Mouse (Mus musculus): ENCODE measurements at regions not wholly inside any gene's neighbourhood (a gene's known extent, or its start where the extent isn't known, plus 50 kb on each side); places are given as distances from the start of the nearest gene placed in this dataset.

DNA sequence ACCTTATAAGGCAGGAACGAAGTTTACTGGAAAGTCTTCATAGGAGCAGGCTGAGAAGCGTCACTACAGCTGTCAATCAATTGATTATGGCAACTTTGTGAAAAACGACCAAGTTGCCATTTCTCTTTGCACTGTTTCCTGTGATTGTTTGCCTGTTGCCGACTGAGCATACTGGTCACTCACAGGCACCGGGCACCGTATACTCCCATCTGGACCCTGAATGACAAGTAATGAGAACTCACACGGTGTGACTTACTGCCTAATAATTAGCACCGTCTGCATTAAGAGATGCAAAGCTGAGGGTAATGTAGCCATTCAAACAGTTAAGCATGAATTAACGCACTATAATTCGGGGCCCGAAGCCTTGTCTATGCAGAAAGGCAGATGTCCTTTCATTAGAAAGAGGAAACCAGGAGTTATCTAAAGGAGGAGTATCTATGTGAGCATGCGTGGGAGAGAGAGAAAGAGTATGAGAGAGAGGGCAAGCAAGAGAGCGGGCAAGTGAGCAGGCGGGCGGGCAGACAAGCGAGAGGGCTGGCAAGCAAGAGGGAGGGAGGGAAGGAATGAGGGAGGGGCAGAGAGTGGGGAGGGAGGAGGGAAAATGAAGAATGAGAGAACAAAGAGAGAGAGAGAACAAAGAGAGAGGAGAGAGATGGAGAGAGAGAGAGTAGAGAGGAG lies 231.4 kb upstream of the Arid2 start:
- TF ChIP-seq CTCF (IDR thresholded peaks at IDR 0.05; ENCODE audit: borderline replicate concordance, control insufficient read depth, extremely low read depth, insufficient read depth, low read length, poor library complexity) (no peak), POLR2A (IDR thresholded peaks at IDR 0.05; ENCODE audit: control insufficient read depth, extremely low read depth, insufficient read depth, low read length, poor library complexity) (no peak)
